Mouse (Mus musculus) embryonic fibroblast, embryonic 13.5 days (primary cell): Measurements from ENCODE around the gene Sec63. TPM values are rescaled to one million over a fixed set of nuclear protein-coding genes. Genes with fewer than 3 reads are reported as not detected.

Experiments
- H3K27ac ChIP-seq: 2 replicates; pipeline ENCODE4 v1.5.1; 2012; ENCODE audit warnings: low read length, control low read depth, inconsistent platforms; ENCODE audit not compliant: insufficient read depth
- H3K4me1 ChIP-seq: 2 replicates; pipeline ENCODE4 v1.6.1; 2011; ENCODE audit warnings: low read length; ENCODE audit not compliant: control insufficient read depth, insufficient read depth
- H3K4me3 ChIP-seq: 2 replicates; pipeline ENCODE4 v1.5.1; 2011; ENCODE audit warnings: mild to moderate bottlenecking, control low read depth, low read length; ENCODE audit not compliant: insufficient read depth
- CTCF ChIP-seq: IDR thresholded peaks from 2 replicates; pipeline ENCODE4 v1.5.1; 2011; ENCODE audit warnings: mild to moderate bottlenecking, control low read depth, low read length, moderate library complexity, borderline replicate concordance; ENCODE audit not compliant: insufficient read depth
- POLR2A ChIP-seq: IDR thresholded peaks from 2 replicates; pipeline ENCODE4 v1.6.1; 2011; ENCODE audit warnings: low read depth, mild to moderate bottlenecking, control low read depth, low read length, moderate library complexity
- polyA plus RNA-seq: library from polyadenylated mRNA; stranded (reverse); fragments of >200 nt; gene quantifications from 2 replicates; pipeline ENCODE4 v1.2.4, GENCODE M21; 2011; ENCODE audit warnings: low read depth; ENCODE audit not compliant: missing spikeins, insufficient read length

Gene Sec63
- polyA plus RNA-seq, 1 experiment: 106 TPM

GRCm38 (mm10) chr10:42827155-42827554, 65.9 kb downstream of the Sec63 start:
- TF ChIP-seq CTCF: no peak
- no peak for TF ChIP-seq POLR2A
- Histone ChIP-seq H3K27ac (no peak overlapping the region), H3K4me1 (no peaks in the 10 kb centered on the region), H3K4me3 (no peak overlapping the region)

- no peak overlapping the region for H3K4me3 ChIP-seq
- no peak for TF ChIP-seq POLR2A
- TF ChIP-seq CTCF: no peak
- no peak overlapping the region for H3K27ac ChIP-seq
- H3K4me1 ChIP-seq: peaks cover 5% of the 10 kb centered on the region
Measured at GRCm38 (mm10) chr10:42830007-42830406, 68.7 kb downstream of the Sec63 start.

- TF ChIP-seq POLR2A (no peak), CTCF (no peak)
- Histone ChIP-seq H3K27ac (no peak overlapping the region), H3K4me1 (peaks cover 5% of the 10 kb centered on the region), H3K4me3 (no peak overlapping the region)
Measured at GRCm38 (mm10) chr10:42830409-42830808, 69.1 kb downstream of the Sec63 start.

GRCm38 (mm10) chr10:42832677-42833076, 71.4 kb downstream of the Sec63 start:
- Histone ChIP-seq H3K4me3 (no peak overlapping the region), H3K4me1 (peaks cover 5% of the 10 kb centered on the region), H3K27ac (no peak overlapping the region)
- TF ChIP-seq CTCF (no peak), POLR2A (no peak)

GRCm38 (mm10) chr10:42833871-42834727, 72.8 kb downstream of the Sec63 start:
- peak overlapping the region; percentile 56; the same call in 1 of the 2 replicates for H3K27ac ChIP-seq
- TF ChIP-seq CTCF: no peak
- TF ChIP-seq POLR2A: no peak

GRCm38 (mm10) chr10:42838106-42838505, 76.8 kb downstream of the Sec63 start:
- peaks cover 5% of the 10 kb centered on the region for H3K4me1 ChIP-seq
- H3K4me3 ChIP-seq: no peak overlapping the region
- H3K27ac ChIP-seq: no peak overlapping the region
- TF ChIP-seq CTCF (no peak), POLR2A (no peak)

More at GRCm38 (mm10) chr10:42833871-42834727, 72.8 kb downstream of the Sec63 start:
- peaks cover 5% of the 10 kb centered on the region for H3K4me1 ChIP-seq
- H3K4me3 ChIP-seq: no peak overlapping the region

- TF ChIP-seq POLR2A (no peak), CTCF (no peak)
- no peak overlapping the region for H3K4me3 ChIP-seq
- peaks cover 4% of the 10 kb centered on the region for H3K4me1 ChIP-seq
- no peak overlapping the region for H3K27ac ChIP-seq
Measured at GRCm38 (mm10) chr10:42838736-42839135, 77.4 kb downstream of the Sec63 start.

- Histone ChIP-seq H3K4me1 (no peaks in the 10 kb centered on the region), H3K4me3 (no peak overlapping the region), H3K27ac (no peak overlapping the region)
- TF ChIP-seq CTCF (no peak), POLR2A (no peak)
Measured at GRCm38 (mm10) chr10:42840036-42840435, 78.7 kb downstream of the Sec63 start.

- no peak overlapping the region for H3K4me3 ChIP-seq
- H3K27ac ChIP-seq: no peak overlapping the region
- TF ChIP-seq CTCF (0 out of 2 replicates have a peak, but pooled peaks have one; percentile 28), POLR2A (no peak)
- H3K4me1 ChIP-seq: no peaks in the 10 kb centered on the region
Measured at GRCm38 (mm10) chr10:42841531-42842195, 80.4 kb downstream of the Sec63 start.

GRCm38 (mm10) chr10:42842358-42842757, 81.1 kb downstream of the Sec63 start:
- Histone ChIP-seq H3K27ac (no peak overlapping the region), H3K4me3 (no peak overlapping the region), H3K4me1 (no peaks in the 10 kb centered on the region)
- TF ChIP-seq CTCF: peak; percentile 95
- TF ChIP-seq POLR2A: no peak
